Mouse (Mus musculus) c-Kit-negative CD71-positive TER-119-positive erythroid progenitor cells, embryonic 14.5 days (primary cell): ENCODE measurements at regions not wholly inside any gene's neighbourhood (a gene's known extent, or its start where the extent isn't known, plus 50 kb on each side); places are given as distances from the start of the nearest gene placed in this dataset.

Source experiments
- DNase-seq: peaks from one replicate; pipeline ENCODE4 v3.0.0-alpha.2; 2013; ENCODE audit warnings: low read depth, low spot score

GRCm38 (mm10) chr2:131801212-131801611 lies 58.3 kb downstream of the Erv3 start:
- DNase-seq: no peak

- no peak for DNase-seq
Observed at GRCm38 (mm10) chr2:131800126-131800894, 59.2 kb downstream of the Erv3 start.

GRCm38 (mm10) chr2:131799486-131799885 lies 60.1 kb downstream of the Erv3 start:
- DNase-seq: no peak

- DNase-seq: no peak
Observed at GRCm38 (mm10) chr2:131797001-131797693, 62.4 kb downstream of the Erv3 start.

- no peak for DNase-seq
Observed at GRCm38 (mm10) chr2:131775381-131775780, 84.2 kb downstream of the Erv3 start.

DNA sequence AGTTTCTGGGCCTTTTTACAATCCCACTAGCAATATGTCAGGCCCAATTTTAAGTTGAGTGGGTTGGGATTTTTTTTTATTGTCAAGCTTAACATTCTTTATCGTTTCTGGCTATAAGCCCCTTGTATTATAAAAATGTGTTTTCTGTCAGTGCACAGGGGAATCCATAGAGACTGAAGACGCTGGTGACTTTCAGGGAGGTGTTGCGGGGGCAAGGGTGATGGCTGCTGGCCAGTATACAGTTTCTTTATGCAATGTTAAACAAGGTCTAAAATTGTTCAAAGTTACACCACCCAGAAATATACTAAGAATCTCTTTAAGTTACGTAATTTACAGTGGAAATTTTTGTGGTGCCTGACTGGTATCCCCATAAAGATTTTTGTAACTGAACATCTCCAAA lies 85.9 kb downstream of the Erv3 start:
- DNase-seq: no peak

- DNase-seq: no peak
Observed at GRCm38 (mm10) chr2:131772163-131772562, 87.4 kb downstream of the Erv3 start.

DNA sequence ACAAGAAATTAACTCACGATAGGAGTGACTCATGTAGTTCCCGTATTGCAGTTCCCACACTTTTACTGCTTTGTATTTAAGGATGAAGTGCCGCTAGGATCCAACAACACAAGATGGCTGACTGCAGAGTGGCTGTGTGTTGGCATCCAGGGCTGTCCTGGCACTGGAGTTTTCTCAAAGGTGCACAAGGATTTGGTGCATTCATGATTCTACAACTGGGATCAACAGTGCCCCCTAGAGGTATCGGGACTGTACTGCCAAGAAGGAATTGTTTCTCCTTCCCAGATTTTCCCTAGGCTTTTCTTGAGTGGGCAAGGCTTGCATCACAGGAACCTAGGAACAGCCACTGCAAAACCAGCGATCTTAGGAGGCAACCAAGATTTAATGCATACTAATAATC lies 88.7 kb downstream of the Erv3 start:
- peak; percentile 12 for DNase-seq

- DNase-seq: no peak
Observed at GRCm38 (mm10) chr2:131769656-131770210, 89.8 kb downstream of the Erv3 start.

- DNase-seq: no peak
Observed at GRCm38 (mm10) chr2:131766500-131766899, 93.0 kb downstream of the Erv3 start.

DNA sequence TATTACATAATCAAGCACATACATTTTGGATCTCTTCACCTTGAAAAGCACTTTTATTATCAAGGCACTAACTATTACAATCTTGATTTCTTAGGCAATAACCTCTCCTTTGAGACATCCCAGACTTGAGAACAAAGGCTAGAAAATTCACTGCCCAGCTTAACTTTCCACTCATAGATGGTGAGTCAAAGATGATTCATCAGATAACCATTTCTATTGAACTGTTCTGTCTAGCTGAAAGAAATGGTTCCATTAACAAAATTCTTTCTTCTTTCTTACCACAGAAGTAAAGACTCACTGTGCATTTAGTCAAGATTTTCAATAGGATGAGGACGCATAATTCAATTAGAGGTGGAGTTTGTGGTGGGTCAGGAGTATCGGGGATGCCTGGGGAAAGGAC lies 98.0 kb downstream of the Erv3 start:
- no peak for DNase-seq

- DNase-seq: no peak
Observed at GRCm38 (mm10) chr2:131757183-131757903, 102.2 kb downstream of the Erv3 start.

- DNase-seq: no peak
Observed at GRCm38 (mm10) chr2:131755107-131755506, 104.4 kb downstream of the Erv3 start.

GRCm38 (mm10) chr2:131753436-131753835 lies 106.1 kb downstream of the Erv3 start:
- no peak for DNase-seq

- no peak for DNase-seq
Observed at GRCm38 (mm10) chr2:131750679-131751078, 108.9 kb downstream of the Erv3 start.

- DNase-seq: no peak
Observed at GRCm38 (mm10) chr2:131750206-131750605, 109.3 kb downstream of the Erv3 start.

GRCm38 (mm10) chr2:131749746-131750145 lies 109.8 kb downstream of the Erv3 start:
- no peak for DNase-seq

DNA sequence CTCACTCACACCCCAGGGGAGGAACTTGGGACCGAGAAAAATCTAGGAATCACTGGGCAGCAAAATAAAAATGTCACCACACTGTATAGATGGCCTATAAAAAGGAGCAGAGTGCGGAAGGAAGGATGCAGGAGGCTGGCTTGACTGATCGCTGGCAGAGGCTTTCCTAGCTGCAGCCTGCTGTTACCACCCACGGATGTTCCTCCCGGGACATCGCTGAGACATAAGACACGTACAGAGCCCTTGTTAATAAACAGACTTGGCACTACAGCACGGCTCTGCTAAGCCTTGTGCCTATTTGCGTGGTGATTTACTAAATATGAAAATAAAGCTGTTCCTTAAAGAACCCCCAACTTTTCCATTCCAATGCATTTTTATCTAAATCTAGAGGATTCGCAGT lies 110.8 kb downstream of the Erv3 start:
- no peak for DNase-seq

GRCm38 (mm10) chr2:131747707-131748106 lies 111.8 kb downstream of the Erv3 start:
- no peak for DNase-seq

GRCm38 (mm10) chr2:131745381-131745895 lies 114.1 kb downstream of the Erv3 start:
- no peak for DNase-seq

- no peak for DNase-seq
Observed at GRCm38 (mm10) chr2:131744957-131745356, 114.6 kb downstream of the Erv3 start.

- DNase-seq: no peak
Observed at GRCm38 (mm10) chr2:131740456-131740855, 119.1 kb downstream of the Erv3 start.
